Mouse (Mus musculus): ENCODE results near the gene Gm10762. TPM values are rescaled to one million over a fixed set of nuclear protein-coding genes. Genes with fewer than 3 reads are reported as not detected.

Gene Gm10762
- total and polyA plus RNA-seq, 2 experiments: 4.8 to 6.3 TPM

- Histone ChIP-seq H3K27ac (replicated peaks; ENCODE audit: insufficient read depth, low read depth, low read length) (no peak overlapping the region), H3K79me2 (ENCODE audit: control insufficient read depth, insufficient read depth, low read length) (no peaks in the 10 kb centered on the region), H3K36me3 (ENCODE audit: control insufficient read depth, insufficient read depth, low read length) (no peaks in the 10 kb centered on the region), H3K27me3 (ENCODE audit: control insufficient read depth, insufficient read depth, low read length) (no peaks in the 10 kb centered on the region), H3K9ac (ENCODE audit: low read depth, low read length) (no peak overlapping the region), H3K4me3 (ENCODE audit: insufficient read depth, low read depth, low read length) (no peak overlapping the region), H3K4me1 (ENCODE audit: control insufficient read depth, insufficient read depth, low read length) (no peaks in the 10 kb centered on the region)
- no peak for TF ChIP-seq POLR2A (IDR thresholded peaks at IDR 0.05; ENCODE audit: extremely low read depth, insufficient read depth, low read length)
- TF ChIP-seq CTCF (IDR thresholded peaks at IDR 0.05; ENCODE audit: low read depth, low read length): no peak
- DNase-seq (ENCODE audit: extremely low read depth, low read depth, low spot score): no peak
Observed at GRCm38 (mm10) chr2:128954186-128954585, 13.3 kb downstream of the Gm10762 start.

GRCm38 (mm10) chr2:128947962-128948588 lies 19.4 kb downstream of the Gm10762 start:
- H3K4me3 ChIP-seq (ENCODE audit: insufficient read depth, low read depth, low read length): no peak overlapping the region
- H3K79me2 ChIP-seq (ENCODE audit: control insufficient read depth, insufficient read depth, low read length): no peaks in the 10 kb centered on the region
- H3K27me3 ChIP-seq (ENCODE audit: control insufficient read depth, insufficient read depth, low read length): no peaks in the 10 kb centered on the region
- WGBS: 29% methylated on average over 6 of the region's 6 CpGs
- H3K9ac ChIP-seq (ENCODE audit: low read depth, low read length): no peak overlapping the region
- DNase-seq (ENCODE audit: extremely low read depth, low read depth, low spot score): peak; percentile 80
- TF ChIP-seq POLR2A (IDR thresholded peaks at IDR 0.05; ENCODE audit: extremely low read depth, insufficient read depth, low read length) (no peak), CTCF (IDR thresholded peaks at IDR 0.05; ENCODE audit: low read depth, low read length) (peak; percentile 55)
- no peaks in the 10 kb centered on the region for H3K36me3 ChIP-seq (ENCODE audit: control insufficient read depth, insufficient read depth, low read length)
- no peaks in the 10 kb centered on the region for H3K4me1 ChIP-seq (ENCODE audit: control insufficient read depth, insufficient read depth, low read length)
- H3K27ac ChIP-seq (replicated peaks; ENCODE audit: insufficient read depth, low read depth, low read length): no peak overlapping the region

GRCm38 (mm10) chr2:128943538-128944528 lies 23.7 kb downstream of the Gm10762 start, which contains the start of gene Zc3h8:
Gene Zc3h8 (minus strand): TSS chr2:128944077.
- DNase-seq (ENCODE audit: extremely low read depth, low read depth, low spot score): peak; percentile 87
- H3K4me3 ChIP-seq (ENCODE audit: insufficient read depth, low read depth, low read length): peak within 1 kb of the TSS; percentile 71
- WGBS: 2% methylated on average over 65 of the region's 65 CpGs
- H3K27me3 ChIP-seq (ENCODE audit: control insufficient read depth, insufficient read depth, low read length): no peaks in the 10 kb centered on the region
- TF ChIP-seq CTCF (IDR thresholded peaks at IDR 0.05; ENCODE audit: low read depth, low read length): no peak
- peak; percentile 57; the same call in 1 of the 2 replicates for TF ChIP-seq POLR2A (IDR thresholded peaks at IDR 0.05; ENCODE audit: extremely low read depth, insufficient read depth, low read length)
- H3K9ac ChIP-seq (ENCODE audit: low read depth, low read length): peak within 1 kb of the TSS; percentile 67
- H3K27ac ChIP-seq (replicated peaks; ENCODE audit: insufficient read depth, low read depth, low read length): peak within 1 kb of the TSS; percentile 84
- no peaks in the 10 kb centered on the region for H3K79me2 ChIP-seq (ENCODE audit: control insufficient read depth, insufficient read depth, low read length)
- 0 out of 2 replicates have a peak, but pooled peaks cover 2% of the 10 kb centered on the region for H3K36me3 ChIP-seq (ENCODE audit: control insufficient read depth, insufficient read depth, low read length)
- no peaks in the 10 kb centered on the region for H3K4me1 ChIP-seq (ENCODE audit: control insufficient read depth, insufficient read depth, low read length)

GRCm38 (mm10) chr2:128936256-128936655 lies 31.3 kb downstream of the Gm10762 start:
- Histone ChIP-seq H3K27ac (replicated peaks; ENCODE audit: insufficient read depth, low read depth, low read length) (peak overlapping the region; percentile 69), H3K4me1 (ENCODE audit: control insufficient read depth, insufficient read depth, low read length) (peaks cover 3% of the 10 kb centered on the region; the same call in 1 of the 2 replicates), H3K9ac (ENCODE audit: low read depth, low read length) (no peak overlapping the region), H3K79me2 (ENCODE audit: control insufficient read depth, insufficient read depth, low read length) (no peaks in the 10 kb centered on the region), H3K4me3 (ENCODE audit: insufficient read depth, low read depth, low read length) (no peak overlapping the region), H3K36me3 (ENCODE audit: control insufficient read depth, insufficient read depth, low read length) (peaks cover 23% of the 10 kb centered on the region), H3K27me3 (ENCODE audit: control insufficient read depth, insufficient read depth, low read length) (no peaks in the 10 kb centered on the region)
- 8% methylated on average over 3 of the region's 3 CpGs for WGBS
- DNase-seq (ENCODE audit: extremely low read depth, low read depth, low spot score): peak; percentile 84
- TF ChIP-seq CTCF (IDR thresholded peaks at IDR 0.05; ENCODE audit: low read depth, low read length) (no peak), POLR2A (IDR thresholded peaks at IDR 0.05; ENCODE audit: extremely low read depth, insufficient read depth, low read length) (no peak)

- H3K36me3 ChIP-seq (ENCODE audit: control insufficient read depth, insufficient read depth, low read length): peaks cover 41% of the 10 kb centered on the region
- no peaks in the 10 kb centered on the region for H3K79me2 ChIP-seq (ENCODE audit: control insufficient read depth, insufficient read depth, low read length)
- no peaks in the 10 kb centered on the region for H3K4me1 ChIP-seq (ENCODE audit: control insufficient read depth, insufficient read depth, low read length)
- TF ChIP-seq POLR2A (IDR thresholded peaks at IDR 0.05; ENCODE audit: extremely low read depth, insufficient read depth, low read length) (no peak), CTCF (IDR thresholded peaks at IDR 0.05; ENCODE audit: low read depth, low read length) (no peak)
- DNase-seq (ENCODE audit: extremely low read depth, low read depth, low spot score): no peak
- no peak overlapping the region for H3K27ac ChIP-seq (replicated peaks; ENCODE audit: insufficient read depth, low read depth, low read length)
- no peak overlapping the region for H3K9ac ChIP-seq (ENCODE audit: low read depth, low read length)
- no peak overlapping the region for H3K4me3 ChIP-seq (ENCODE audit: insufficient read depth, low read depth, low read length)
- no peaks in the 10 kb centered on the region for H3K27me3 ChIP-seq (ENCODE audit: control insufficient read depth, insufficient read depth, low read length)
Observed at GRCm38 (mm10) chr2:128930704-128931103, 36.8 kb downstream of the Gm10762 start.

Data from liver, adult 2 months (tissue).